Mouse (Mus musculus) adrenal gland (tissue): ENCODE results near the gene Ankrd6.

Experiments
- intact Hi-C: fragments of 180-260 bp; cut with DNase I; formaldehyde crosslinking; loops from one replicate; pipeline ENCODE4 v1.15.1; 2025

The Ankrd6 gene

DNA sequence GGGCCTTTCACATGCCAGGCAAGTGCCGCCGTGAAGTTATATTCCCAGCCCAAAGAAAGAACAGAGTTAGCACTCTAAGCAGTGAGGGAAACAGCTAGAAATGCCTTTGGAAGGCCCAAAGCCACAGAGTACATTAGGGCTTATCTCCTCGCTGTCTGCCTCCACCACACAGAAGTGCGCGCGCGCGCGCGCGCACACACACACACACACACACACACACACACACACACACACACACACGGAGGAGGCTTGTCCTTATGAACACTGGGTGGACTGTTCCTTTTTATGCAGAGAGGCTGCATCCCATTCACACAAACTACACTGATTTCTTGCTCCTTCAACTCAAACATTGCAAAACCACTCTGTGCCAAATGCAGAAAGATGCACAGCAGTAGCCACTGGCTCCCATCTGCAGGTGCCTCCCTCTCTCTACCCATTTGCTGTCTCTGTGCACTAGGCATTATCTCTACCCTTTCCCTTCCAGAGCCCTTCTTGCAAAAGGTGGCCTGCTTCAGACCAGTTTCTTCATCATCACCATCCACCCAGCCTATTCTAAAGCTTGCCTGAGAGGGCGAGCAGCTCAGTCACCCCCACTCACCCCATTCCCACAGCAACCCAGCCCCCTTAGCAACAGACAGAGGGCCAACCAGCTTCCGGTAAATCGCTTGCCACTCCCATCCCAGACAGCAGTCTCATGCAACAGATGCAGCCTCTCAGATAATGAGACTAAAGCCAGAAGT lies 88.5 kb downstream of the Ankrd6 start:
- intact Hi-C loops = no loop called here

DNA sequence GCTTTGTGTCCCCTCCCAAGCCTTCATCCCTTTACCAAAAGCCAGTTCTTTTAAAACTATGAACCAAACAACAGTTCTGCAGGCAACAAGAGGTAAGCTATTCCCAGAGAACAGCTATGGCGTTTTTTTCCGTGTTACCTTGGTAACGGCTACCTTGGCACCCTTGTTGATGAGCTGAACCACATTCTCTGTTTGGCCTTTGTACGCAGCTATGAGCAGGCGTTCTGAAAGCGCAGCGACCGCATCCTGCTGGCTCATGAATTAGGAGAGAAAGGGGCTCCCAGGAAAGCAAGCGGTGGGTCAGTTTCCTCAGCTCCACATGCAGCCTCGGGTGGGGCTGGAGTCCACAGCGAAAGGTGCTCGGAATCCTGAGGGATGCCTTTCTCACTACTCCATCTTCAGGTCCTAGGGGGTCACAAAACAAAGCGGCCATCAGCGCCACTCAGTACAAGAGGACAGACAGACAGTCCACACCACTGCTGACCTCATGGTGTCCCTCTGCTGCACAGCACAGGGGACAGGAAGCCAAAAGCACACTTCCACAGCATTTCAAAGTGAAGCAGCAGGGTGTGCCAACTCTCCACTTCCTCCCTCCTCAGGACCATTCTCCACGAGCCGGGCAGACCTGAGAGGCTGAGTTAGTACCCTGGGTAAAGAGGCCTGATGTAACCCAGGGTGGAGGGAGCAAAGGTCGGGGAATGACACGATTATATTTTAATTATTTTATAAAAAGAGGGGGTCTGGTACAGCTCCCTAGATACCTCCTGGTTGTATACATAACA lies 90.3 kb downstream of the Ankrd6 start:
- intact Hi-C loops = no loop called here

DNA sequence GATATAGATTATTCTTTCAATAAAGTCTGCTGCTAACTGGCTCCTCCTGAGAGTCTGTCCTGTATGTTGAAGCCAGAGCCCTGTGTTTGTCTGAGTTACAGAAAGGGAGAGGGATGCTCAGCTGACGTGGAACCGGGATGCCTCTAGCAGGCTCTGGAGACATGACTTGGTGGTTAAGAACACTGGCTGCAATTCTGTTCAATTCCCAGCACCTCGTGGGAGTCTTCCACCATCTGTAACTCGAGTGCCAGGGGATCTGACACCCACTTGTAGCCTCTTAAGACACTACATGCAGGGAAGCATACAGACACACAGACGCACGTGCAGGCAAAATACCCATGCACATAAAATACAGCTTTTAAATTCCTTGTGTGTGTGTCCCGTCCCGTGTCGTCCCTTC lies 95.1 kb downstream of the Ankrd6 start:
- intact Hi-C loops = no loop called here

DNA sequence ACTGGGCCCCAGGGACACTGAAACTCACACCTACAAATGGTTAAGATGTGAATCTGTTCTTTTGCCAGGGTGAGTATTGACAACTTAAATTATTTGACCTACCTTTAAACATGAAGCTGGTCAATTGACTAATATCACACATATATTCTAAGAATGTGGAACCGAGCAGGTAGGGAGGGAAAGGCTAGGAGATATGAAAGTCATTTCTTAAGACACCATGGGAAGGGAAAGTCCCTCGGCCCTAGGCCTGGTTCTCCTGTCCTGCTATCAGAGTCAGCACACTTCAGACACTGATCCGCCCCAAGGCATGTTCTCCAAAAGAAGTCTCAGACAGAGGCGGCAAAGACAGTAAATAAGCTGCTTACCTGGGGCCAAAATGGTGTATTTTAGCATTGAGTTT lies 95.7 kb downstream of the Ankrd6 start:
- intact Hi-C loops = no loop called here

DNA sequence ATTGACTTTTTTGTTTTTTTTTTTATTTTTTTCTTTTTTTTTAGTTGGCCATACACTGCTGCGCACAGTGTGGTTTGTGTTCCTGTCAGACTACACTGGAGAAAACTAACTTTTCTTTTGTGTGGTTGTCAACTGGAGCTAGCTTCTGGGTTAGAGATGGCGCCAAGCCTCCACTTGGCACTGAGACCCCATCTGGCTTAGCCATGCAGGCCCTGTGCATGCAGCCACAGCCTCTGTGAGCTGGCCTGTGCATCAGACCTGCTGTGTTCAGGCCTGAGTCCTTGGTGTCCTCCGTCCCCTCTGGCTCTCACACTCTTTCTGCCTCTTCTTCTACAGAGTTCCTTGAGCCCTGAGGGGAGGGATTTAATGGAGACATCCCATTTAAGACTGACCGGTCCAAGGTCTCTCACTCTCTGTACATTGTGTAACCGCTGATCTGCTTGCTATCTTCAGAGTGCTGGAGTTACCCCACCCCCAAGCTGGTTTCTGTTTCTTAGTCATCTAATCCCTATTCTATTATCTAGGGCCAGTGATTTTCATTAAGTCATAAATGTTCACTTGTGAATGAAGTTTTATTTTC lies 96.9 kb downstream of the Ankrd6 start:
- intact Hi-C loops = no loop called here

DNA sequence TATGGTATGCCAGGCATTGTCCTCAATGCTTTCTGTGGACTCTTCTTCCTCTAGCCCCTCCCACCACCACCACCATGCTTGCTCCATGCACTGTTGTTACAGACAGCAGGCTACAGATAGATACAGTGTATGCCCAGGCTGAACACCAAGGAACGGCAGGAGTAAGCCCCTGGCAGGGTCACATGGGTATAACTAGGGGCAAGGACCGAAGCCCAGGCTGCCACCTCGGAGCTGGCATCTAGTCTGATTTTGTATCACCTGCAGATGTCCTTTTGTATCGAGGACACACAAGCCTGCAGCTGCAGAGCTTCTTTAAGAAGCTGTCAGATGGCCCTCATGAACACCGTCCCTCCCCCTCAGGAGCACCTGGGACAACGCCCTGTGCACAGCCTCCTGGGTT lies 97.8 kb downstream of the Ankrd6 start:
- intact Hi-C loops = no loop called here

DNA sequence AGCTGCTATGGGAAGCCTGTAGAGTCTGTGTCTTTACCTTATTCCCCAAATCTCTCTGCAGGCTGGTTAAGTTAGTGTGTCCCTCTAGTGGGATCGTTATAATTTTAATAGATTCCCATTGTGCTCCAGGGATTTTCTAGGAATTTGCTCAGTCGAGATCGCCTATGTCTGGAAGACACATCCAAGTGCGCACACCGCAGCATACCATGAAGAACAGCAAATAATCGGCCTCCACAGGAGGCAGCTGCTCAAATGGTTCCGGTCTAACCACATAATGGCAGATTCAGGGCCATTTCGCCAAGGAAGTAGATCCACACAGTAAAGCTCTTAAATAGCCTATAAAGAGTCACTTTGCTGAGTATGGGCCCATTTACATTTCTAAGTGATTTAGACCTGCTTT lies 98.3 kb downstream of the Ankrd6 start:
- intact Hi-C loops = no loop called here

DNA sequence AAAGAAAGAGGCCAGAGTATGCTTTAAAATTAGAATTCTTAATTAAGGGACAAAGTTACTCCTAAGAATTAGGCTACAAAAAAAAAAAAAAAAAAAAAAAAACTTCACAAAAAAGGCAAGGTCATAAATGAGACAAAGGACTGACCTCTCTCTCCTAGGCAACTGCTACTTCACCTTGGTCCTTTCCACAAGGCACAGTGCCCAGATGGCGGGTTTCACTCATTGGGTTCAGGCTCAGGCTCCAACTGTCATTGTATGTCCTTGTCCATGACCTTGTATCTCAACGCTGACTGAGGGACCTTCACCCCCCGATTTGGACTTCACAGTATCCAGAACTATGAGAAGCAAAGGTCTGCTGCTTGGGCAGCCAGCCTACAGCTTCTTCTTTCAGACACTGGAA lies 112.2 kb downstream of the Ankrd6 start:
- intact Hi-C loops = no loop called here

DNA sequence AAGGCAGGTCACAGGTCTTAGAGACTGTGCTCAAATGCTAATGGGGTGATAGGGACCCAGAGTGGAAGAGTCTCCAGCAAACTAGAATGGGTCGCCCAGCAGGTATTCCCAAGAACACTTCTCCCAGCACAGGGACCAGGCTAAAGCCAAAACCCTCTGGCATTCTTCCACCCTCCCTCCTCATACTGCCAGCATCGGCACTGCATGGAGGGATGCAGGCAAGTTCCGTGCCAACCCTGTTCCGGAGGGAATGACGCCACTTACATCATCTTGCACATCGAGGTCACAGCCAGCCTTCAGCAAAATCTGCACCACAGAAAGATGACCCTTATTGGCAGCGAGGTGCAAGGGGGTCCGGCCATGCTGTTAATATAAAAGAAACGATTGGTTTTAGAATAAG lies 114.6 kb downstream of the Ankrd6 start:
- intact Hi-C loops = no loop called here

DNA sequence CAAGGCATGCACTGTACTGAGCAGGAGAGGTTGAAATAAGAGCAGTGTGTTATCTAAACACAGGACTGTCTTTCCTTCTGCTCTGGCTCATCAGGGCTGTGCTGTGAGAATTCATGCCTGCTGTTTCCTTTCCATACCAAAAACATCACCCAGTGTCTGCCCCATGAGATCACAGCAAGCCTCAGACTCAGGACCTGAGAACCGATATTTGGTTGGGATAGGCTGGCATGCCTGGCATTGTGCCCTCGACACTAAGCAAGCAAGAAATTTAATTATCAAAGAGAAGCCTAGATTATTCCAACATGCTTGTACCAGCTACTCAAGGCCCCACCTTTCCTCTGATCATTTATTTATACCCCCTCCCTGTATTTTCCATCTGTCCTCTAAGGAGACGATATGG lies 116.1 kb downstream of the Ankrd6 start:
- intact Hi-C loops = no loop called here

DNA sequence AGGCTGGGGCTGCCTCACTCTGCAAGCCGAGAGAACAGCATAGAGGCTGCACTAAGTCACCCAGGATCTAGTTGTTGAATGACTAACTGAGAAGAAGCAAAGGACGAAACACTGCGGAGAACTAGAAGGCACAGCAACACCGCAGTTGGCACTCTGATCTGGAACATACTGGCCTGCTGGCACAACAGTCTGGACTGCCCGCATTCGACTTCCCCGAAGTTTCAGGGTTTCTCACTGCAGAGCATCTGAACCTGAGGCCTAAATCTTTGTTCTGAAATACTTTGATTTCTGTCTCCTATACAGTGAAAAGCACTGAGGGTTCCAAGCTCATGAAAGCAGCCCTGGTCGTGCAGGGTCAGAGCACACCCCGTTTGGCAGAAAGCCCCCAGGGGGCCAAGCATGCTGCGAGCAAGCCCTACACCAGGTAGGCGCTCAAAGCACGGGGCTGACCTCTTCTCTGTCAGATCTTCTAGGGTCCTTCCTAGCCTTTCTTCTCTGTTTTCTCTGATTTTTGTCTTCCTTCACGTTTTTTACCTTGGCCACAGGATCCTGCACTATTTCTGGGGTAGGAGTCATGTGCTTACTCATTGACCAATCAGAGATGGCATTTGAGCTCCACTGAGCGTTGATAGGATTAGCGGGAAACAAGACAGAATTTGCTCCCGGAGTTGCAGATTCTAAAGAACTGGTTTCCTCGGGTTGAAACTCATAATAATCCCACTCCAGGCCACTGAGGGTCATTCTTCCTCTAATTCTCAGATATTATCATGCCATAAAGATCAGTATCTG lies 117.0 kb downstream of the Ankrd6 start:
- intact Hi-C loops = no loop called here

DNA sequence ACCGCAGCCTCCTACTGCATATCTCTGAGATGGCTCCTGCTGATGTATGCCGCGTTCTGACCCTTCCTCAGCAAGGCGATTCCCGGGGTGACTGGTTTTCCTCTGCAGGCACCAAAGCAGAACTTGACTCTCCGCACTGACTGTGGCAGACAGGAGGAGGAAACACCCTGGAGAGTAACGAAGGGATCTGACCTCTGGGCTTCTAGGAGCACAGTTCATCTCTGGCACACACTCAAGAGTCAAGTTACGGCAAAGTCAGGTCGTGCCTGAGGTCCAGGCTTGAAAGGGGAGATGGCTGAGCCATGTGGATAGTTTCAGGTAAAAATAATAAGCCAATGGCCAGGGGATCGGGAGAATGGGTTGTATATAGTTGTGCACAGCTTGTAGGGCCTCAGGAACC lies 121.3 kb downstream of the Ankrd6 start:
- intact Hi-C loops = no loop called here

DNA sequence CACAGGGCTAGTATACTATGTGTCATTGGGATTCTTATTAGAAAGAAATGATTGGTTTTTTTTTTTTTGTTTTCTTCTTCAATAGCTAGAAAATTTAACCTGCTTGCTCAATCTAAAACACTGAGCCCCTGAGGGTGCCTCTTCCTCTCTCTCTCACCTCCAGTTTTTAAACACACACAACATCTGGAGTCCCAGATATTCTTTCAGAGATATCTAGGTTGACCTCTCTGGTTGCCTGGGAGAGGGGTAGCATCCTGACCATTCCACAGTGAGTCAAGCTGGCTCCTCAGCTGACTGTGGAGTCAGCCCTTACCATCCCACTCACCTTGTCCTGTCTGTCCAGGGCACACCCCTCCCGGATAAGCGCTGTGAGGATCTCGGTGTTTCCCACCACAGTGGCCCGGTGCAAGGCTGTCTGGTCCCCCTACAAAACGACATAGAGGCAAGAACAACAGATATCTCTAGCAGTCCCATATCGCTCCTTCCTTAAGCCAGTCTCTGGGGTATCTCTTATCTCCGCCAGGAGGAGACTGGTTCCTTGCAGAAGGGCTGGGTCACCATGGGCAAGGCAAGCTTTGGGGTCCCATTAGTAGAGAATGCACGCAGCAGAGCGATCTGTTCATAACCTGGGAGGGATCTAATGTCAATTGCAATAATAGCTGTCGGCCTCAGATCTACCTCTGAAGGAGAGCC lies 122.1 kb downstream of the Ankrd6 start:
- intact Hi-C loops = no loop called here

DNA sequence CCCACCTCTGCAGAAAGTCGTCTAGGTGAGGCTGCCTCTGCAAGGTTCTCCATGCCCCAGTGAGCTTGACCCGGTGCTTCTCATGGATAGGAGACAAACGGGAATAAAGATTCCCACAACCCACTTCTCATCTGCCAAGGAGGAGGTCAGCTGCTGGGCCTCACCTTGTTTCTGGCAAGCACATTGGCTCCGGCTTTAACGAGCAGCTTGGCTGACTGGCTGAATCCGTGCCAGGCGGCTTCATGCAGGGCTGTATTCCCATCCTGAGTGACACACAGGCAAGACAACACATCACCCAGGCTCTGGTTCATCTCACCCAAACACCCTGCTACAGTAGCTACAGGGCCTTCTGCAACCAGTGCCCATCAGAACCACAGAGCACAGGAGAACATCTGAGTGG lies 123.7 kb downstream of the Ankrd6 start:
- intact Hi-C loops = no loop called here

DNA sequence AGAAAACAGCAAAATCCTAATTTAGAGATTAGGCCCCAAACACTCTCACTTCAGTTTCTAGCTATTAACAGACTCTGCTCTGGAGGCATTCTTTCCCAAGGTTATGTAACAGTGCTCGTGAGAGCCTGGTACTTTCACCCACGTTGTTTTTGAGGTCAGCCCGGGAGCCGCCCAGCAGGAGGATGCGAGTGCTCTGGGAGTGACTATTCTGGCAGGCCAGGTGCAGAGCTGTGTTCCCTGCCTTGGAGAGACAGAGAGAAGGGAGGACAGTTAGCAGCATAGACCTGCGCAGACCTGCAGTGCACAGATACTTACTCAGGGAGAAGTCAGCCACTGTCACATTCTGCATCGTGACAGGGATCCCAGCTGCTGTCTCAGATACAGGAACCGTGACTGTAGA lies 126.4 kb downstream of the Ankrd6 start:
- intact Hi-C loops = no loop called here

DNA sequence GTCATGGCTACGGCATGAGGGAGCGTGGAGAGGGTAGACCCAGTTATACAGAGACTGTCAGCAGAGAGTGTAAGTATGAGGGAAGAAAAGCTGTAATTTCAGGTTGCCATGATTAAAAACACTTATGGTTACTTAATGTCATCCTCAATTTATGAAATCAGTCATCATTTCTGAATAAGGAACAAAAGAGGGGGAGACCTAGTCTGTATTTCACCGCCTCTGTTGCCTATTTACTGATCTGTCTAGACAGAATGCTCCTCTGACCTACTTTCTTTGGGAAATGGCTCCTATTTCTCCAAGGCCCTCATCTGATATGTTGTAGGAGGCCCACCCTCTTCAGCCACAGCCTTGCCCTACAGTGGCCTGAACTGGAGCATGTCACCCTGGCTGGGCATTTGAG lies 130.0 kb downstream of the Ankrd6 start:
- intact Hi-C loops = no loop called here

DNA sequence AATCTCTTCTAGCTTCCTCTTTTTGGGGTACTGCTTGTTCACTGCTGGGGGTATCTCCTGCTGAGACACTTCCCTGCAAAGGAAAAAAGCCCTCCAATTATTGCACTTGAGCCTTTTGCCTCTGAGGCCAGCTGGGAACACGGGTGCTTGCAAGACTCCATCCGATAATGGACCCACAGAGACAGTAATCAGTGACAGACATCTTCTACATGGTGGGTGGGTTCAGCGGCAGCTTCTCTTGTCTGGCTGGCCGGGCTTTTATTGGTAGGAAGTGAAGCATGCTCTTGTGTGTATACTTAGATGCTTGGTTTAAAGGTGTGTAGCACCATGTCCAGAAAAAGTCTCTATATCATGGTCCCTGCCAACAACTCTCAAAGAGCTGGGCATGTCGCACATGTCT lies 133.2 kb downstream of the Ankrd6 start:
- intact Hi-C loops = no loop called here

DNA sequence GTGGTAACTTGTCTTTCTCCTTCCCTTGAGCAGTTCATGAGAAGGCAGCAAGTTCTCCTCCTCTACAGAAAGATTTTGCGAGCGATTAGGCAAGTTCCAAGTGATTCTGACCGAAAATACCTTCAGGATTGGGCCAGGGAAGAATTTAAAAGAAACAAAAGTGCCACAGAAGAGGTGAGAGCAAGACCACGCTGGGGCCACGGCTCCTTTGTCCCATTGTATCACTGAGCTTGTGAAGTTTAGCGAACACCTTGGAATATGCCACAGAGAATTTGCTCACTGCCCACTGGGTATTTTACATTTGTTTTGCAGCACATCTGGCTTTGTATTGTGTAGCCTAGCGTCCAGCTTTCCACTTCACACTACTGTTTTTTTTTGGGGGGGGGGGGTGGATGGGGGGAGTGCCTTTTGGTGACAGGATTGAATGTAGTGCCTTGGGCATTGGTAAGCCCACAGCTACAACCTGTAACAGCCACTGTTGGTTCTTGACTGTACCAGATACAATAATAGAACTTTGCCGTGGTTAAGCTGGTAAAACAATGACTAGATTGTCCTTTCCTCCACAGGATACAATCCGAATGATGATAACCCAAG lies 150.0 kb downstream of the Ankrd6 start:
- intact Hi-C loops = no loop called here

DNA sequence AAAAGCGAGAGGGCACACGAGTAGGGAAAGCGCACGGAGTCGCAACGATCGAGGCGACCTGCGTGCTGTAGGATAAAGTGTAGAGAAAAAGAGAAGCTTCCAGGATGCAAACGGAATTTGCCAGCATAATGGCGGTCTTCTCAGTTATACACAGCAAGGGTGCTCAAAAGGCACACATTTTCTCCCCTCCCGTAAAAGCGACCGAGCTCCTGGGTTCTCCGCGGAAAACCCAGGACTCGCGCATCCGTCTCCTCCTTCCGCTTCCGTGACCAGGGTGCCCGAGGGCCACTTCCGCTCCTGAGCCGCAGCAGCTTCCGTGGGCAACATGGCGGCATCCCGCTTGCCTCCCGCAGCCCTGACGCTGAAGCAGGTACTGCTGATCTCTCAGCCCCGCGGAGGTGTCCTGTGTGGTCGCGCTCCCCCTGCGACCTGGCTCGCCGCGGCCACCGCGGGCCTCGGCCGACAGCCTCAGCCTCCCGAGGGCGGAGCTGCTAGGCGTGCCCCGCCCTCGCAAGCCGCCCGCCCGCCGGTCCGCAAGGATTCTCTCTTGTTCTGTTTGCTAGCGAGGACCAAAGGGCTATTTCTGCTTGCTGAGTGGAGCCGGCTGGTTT lies 150.6 kb downstream of the Ankrd6 start, which contains the start of gene Lyrm2:
Gene Lyrm2 (plus strand): TSS at position 288 of the 611 bp plus-strand sequence.
- intact Hi-C loops = no loop called here

DNA sequence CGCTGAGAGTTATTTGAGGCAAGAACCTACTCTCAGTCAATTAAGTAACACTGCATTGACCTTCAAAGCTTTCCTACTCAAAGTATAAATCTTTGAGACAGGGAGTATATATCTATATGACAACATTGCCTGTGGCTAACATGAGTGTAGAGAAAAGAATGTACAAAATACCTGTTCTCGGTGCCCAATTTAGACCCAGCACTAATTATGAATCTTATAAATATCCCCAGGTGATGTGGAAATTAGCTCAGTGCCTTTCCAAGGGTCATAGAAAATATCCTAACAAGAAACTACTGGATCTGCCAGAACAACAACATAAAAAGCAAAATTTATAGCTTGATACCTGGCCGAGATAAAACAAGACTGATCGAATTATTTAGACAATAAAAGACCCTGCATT lies 151.7 kb downstream of the Ankrd6 start:
- intact Hi-C loops = no loop called here
